Mouse (Mus musculus) thymus, postnatal 0 days (tissue): ENCODE data around the gene Tmem87b. TPM values are rescaled to one million over a fixed set of nuclear protein-coding genes. Genes with fewer than 3 reads are reported as not detected.

Source experiments
- DNase-seq: peaks from one replicate; pipeline ENCODE4 v3.0.0-alpha.2; 2015; ENCODE audit warnings: low spot score
- polyA plus RNA-seq: library from polyadenylated mRNA; unstranded; fragments of >200 nt; fragmentation: Nextera tagmentation; extraction: Ambion mirVana; gene quantifications from 2 replicates; pipeline ENCODE4 v1.2.1, GENCODE M21; 2015

Tmem87b gene
- polyA plus RNA-seq, 1 experiment from 2014 or later, result 30.6 TPM

DNA sequence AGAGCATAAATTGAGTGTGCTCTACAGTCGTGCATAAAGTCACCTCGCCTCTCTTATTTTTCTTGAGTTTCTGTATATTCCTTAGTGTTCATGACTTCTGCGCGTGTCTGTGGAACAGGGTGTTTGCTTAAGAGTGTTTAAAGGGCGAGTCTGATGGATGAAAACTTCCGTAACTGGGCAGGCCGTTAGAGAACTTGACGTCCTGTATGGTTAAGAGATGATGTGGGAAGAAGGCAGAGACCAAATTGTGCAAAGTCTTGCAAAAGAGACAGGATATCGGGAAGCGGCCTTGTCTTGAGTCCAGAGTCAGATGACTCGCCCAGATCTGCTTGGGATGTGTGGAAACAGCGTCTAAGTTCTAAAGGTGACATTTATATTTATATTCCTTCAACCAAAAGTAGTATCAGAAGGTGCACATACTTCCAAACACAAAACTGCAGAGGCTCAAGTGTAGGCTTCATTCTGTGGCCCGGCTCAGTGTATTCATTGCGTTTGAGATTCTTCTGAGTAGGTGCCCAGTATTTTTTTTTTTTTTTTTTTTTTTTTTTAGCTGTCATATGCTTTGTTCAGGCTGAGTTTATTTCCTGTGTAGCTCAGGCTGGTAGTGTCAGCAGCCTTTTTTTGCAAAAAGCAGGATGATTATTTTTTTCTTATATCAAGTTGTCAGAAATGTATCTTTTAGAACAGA, 1.2 kb downstream of the Tmem87b start:
- peak; percentile 19 for DNase-seq

DNA sequence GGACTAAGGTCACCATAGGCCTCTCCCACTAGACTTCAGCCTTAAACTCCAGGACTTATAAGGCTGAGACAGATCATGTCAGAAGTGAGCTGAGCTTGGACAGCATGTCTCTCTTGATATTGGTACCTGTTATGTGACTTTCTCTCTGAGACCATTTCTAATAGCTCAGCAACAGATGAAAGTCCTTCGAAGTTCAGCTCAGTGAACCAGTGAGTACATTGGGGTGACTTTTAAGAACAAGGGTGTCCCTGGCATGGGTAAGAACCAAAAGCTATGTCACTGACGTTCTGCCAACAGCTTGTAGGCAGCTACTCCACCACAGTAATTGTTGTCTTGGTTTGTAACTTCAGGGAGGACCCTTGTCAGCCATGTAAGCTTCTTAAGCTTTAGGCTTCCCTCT, 2.7 kb downstream of the Tmem87b start:
- DNase-seq, result no peak

DNA sequence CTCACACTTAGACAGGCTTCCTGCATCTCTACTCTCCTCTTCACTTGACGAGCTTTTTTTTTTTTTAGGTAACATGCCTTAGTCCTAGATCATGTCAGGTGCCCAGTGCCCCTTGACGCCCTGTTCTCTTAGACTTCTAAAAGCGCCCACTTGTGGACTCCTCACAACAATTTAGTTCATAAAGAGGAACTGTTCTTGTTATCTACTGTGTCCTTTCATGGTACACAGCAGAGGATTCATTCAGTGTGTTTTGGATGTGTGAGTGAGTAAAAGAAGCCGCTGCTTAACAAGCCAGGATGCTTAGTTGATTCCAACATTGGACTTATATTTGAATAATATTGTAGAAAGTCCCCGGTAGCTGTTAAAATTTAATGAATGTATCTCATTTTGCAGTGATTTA, 6.0 kb downstream of the Tmem87b start:
- DNase-seq, result no peak

DNA sequence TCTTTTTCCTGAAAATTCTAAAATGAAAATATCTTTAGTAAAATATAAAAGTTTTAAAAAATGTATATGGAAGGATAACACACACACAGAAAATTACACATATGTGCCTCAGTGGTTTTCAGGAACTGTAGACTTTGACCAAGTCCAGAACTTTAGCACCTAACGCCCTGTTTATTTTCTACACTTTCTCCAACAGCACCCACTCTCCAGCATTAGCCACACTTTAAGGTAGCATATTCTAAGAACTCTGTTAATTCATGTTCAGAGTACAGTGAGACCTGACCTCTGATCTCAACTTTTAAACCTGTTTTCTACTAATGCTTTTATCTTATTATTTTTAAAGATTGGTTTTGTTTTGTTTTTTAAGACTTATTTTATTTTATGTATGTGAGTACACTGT, 9.9 kb downstream of the Tmem87b start:
- DNase-seq, result no peak

DNA sequence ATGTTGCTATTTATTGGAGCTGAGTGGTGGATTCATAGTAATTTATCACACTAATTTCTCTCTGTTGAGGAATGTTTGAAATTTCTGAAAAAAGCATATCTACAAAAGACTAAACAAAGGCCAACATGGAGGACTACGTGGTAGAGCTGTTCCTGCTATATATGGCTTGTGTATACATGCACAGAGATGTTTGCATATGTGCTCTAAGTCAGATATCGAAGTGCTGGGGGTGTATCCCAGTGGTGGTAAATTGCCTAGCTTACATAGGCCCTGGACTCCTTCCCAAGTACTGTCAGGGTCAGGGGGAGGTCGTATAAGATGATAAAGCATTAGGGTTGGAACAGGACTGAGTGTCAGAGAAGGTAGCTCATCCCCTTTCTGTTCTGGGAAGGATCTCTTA, 14.7 kb downstream of the Tmem87b start:
- no peak for DNase-seq

DNA sequence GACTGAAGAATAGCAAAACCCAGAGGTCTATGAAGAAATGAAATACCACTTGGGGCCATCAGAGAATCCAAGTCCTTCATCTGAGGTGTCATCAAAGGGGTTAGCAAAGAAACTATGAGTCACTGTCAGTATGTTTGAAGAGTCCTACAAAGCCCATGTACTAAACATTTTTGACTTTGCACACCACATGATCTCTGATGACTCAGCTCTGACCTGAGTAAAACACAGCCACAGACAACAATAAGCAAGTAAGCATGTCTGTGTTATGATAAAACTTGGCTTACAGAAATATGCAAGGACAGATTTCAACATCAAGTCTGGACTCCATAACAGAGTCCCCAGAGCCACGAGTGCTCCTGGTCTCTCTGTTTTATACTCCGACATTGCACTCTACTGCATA, 15.1 kb downstream of the Tmem87b start:
- no peak for DNase-seq

DNA sequence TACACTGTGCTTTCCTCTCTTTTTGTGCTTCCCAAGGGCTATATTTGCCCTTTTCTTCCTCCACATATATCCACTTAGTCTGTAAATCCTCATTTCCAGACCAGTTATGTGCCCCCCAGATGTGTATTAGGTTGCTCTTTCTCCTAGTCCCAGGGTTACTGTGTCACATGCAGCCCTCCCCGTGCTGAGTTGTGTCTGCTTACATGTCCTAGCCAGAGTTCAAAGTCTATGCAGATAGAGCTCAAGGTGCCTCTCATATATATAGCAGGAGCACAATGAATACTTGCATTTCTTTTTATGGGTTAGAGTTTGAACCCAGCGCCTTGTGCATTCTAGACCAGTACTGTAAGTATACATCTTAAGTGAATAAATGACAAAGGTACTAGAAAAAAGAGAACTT, 15.5 kb downstream of the Tmem87b start:
- DNase-seq, result no peak

DNA sequence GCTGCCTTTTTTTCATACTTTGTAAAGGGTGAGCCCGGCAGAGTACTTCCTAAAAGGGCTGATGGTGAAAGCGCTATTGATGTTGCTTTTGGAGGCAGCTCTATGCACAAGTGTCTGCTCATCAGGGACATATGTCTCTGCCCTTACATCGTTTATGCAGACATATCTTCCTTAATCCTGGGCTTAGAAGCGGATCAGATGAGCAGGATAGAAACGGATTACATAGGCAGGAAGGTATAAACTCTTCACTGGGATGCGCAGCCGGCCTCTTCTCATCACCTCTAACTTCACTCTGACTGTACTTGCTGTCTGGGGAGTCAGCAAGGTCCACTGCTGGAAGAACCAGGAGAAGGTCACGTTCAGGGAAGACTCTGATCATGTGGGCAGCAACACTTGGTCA, 19.6 kb downstream of the Tmem87b start:
- DNase-seq, result no peak

DNA sequence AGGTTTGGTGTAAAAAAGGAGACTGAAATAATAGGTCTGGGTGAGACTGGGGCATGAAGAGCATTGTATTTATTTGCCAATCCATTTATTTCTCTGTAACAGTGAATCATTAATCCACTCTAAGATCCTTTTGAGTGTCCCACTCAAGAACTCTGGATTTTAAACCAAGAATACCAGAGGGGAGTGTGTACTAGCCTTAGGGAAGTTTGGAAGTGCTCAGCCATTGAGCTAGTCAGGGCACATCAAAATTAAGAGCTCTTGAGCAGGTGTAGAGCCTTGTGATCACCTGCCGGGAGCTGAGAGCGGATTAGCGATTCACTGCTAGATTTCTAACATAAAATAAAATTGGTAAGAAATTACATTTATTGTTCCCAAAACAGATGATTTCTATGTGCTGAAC, 20.7 kb downstream of the Tmem87b start:
- DNase-seq, result no peak

DNA sequence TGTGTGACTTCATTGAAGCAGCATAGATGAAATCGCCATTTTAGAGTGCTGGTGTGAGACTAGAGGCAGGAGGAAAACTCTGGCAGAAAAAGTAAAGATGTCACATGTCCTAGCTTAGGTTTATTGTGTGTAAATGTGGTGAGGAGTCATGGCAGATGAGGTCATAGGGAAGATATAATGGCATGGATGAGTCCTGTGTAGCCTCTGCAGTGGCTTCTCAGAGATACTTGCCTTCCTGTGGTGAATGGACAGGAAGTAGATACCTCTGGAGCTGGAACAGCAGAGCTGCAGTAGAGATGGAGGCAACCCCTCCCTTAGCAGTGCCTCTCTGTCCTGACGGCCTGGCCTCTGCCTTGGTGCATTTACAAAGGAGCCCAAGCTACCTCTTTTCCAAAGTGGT, 21.6 kb downstream of the Tmem87b start:
- no peak for DNase-seq

DNA sequence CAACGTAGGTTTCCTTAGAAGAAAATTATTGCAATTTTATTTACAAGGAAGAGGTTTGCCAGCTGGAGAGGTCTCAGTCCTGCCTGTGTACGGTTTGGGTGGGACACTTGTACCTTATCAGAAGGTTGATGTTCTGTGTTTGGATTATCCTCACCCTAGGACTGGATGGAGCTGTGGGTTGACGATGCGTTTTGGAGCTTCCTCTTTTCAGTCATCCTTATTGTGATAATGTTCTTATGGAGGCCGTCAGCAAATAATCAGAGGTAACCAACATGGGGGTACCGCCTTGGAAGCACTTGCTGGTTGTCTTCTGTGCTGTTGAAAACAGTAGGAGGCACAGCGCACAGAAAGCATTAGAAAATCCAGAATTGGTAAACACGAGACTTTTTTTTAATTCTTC, 24.5 kb downstream of the Tmem87b start:
- DNase-seq, result no peak

DNA sequence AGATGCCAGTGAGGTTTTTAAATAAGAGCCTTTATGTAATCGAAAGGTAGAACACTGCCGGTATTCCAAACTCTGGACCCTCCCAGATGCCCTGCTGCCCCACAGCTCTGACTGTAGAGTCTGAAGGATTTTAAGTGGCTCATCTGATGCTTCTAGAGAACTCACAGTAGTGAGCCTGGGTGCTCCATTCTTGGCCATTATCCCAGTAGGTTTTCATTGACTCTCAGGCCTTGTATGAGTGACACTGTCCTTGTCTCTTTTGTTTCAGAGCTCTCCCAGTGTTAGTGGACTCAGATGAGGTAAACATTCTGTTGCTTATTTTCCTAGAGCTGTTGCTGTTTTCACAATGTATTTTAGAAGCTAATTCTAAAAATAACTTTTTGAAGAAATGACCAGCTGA, 32.1 kb downstream of the Tmem87b start:
- no peak for DNase-seq

DNA sequence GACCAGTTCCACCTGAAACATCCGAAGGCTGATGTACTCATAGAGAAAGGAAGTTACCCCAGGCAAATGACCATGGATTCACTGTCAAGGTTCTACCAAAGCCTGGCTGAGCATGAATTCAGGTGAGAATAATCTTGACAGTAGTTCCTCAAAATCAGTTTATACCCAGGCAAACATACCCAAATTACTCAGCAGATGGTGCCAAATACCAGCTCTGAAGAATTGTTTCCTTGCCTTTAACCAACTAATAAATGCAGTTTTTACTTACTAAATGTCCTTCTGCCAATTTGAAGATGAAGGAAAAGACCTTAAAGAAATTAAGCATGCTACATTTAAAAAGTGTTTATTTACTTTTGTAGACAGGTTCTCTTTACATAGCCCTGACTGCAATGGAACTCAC, 38.8 kb downstream of the Tmem87b start:
- DNase-seq, result no peak

DNA sequence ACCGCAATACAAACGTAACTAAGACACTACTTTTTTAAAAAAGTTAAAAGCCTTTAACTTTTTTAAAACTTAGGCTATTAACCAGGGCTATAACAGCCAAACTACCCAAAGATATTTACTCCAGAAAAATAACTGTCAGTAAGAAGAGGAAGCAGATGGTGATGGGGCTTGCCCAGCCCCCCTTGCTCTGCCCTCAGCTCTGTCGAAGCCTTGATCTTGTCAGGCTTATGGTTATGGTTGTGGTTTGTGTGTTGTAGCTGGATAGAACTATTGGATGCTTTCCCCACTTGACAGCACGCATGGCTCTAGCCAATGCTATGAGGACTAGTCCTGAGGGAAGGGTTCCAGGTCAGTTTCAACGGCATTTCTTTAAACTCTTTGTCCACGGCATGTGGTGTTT, 41.0 kb downstream of the Tmem87b start:
- DNase-seq, result no peak

DNA sequence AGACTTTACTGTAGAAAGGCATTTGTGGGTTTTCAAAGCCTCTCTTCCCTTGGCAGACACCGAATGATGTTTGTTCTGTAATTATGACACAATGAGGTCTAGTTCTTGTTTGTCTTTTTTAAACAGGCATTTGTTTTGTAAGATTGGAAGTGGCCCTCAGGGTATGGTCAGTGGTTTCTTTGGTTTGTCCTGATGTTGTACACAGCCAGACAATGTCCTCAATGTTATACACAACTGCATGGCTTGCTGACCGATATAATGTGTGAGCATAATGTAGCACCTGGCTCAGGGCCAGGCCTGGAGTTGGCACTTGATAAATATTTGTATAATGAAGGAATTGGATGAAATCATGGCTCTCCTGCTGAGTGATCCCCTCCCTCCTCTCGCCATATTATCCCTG, 41.9 kb downstream of the Tmem87b start:
- no peak for DNase-seq

DNA sequence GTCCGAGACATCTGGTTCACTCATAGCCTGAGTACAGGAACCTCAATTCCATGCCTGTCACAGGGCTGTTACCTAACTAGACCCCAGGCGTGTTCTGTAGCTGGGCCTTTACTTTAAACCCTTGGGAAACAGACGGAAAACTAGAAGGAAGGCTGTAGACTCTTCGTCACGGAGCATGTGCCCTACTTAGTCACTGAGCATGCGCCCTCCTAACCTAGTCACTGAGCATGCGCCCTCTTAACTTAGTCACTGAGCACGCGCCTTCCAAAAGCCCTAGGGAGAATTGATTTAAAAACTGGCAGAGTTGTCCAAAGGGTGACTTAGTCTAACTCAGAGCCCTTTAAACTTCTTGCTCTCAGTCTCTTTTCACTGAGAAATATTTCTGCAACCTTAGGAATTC, 44.7 kb downstream of the Tmem87b start, which contains the start of gene Fbln7:
Gene Fbln7 (plus strand): TSS at position 346 of the 400 bp plus-strand sequence.
- no peak for DNase-seq

DNA sequence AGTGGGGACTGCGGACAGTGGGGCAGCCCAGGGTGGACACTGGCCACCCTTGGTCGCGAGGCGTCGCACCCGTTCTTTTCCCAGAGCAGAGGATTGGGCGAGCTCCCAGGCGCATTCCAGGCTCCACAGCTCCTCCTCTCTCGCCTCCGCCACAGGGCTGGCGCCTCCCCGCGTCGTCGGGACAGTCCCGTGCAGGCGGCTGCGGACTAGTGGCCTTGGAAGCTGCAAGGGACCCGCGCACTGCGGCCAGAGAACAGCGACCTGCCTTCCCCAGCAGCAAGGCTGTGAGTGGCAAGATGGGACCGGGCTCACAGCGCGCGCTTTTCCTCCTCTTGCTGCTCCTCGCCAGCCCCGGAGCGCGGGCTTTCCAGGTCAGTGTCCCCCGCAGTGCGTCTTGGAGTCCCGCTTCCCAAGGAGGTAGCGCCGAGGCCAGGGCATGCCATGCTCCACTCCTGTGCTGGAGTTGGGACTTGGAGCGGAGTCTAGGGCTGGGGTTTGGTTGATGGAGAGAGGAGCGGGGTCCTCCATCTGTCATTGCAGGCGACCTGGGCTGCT, 45.9 kb downstream of the Tmem87b start:
- no peak for DNase-seq

DNA sequence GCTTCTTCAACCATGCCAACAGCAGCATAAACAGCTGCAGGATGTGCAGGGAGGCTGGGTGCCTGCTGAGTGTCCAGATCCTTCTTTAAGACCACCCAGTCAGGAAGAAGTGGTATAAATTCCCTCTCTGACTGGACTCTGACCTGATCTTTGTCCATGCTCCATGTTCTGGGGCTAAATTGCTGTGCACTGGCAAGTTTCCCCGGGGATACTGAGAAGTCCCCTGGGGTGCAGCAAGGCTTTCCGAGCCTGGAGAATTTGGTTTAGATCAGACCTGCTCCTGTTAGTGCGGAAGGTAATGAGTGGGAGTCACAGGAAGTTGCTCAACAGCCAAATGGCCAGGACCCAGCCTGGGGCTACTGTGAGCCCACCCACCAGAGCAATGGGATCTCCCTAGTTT, 47.1 kb downstream of the Tmem87b start:
- DNase-seq, result no peak

DNA sequence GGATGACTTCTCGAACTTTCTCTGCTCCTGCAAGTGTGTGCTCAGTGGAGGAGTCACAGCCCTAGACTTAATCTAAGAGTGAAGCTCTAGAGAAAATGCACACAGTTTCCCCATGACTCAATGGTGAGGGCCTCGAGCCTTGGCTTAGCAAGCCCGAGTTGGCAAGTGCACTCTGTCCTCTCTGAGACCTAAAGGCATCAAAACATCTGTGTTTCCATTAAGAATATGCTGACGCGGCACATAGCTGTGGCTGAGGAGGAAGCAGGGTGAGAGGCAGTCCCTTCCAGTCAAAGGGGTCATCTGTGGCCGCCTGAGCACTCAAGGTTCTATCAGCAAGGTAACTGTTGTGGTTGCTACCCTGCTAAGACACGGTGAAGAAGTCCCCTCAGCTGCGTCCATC, 53.7 kb downstream of the Tmem87b start:
- DNase-seq, result no peak

DNA sequence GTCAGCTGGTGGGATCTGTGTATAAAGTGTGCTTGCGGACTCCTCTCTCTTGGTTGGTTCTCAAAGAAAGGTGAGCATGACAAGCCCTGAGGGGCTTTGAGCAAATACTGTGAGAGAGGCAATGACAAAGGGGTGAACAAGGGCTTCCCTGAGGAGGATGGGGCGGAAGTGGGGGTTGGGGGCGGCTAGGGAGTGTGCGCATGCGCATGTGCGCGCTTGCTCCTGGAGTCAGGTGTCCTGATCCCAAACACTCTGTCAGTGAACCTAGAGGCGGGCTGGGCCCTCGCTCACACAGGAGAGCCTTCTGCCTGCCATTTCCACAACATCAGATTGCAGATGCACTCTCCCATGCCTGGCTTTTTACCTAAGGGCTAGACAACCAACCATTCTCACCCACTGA, 54.3 kb downstream of the Tmem87b start:
- DNase-seq, result no peak

DNA sequence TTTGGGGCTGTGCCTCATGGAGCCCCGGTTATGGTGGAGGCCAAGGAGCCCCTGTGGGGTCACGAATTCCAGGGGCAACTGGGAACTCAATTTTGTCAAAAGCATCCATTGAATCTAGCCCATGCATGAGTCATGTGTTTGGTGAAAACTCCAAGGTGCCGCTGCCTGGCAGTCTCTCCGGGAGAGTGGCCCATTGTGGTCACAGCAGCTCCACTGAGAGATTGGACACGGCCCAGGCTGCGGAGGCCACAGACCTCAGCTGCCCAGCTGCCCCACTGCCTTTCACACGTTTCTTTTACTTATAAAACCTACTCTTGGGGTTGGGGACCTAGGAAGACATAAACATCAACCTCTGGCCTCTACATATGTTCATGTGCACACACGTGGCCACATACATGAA, 57.6 kb downstream of the Tmem87b start:
- no peak for DNase-seq

DNA sequence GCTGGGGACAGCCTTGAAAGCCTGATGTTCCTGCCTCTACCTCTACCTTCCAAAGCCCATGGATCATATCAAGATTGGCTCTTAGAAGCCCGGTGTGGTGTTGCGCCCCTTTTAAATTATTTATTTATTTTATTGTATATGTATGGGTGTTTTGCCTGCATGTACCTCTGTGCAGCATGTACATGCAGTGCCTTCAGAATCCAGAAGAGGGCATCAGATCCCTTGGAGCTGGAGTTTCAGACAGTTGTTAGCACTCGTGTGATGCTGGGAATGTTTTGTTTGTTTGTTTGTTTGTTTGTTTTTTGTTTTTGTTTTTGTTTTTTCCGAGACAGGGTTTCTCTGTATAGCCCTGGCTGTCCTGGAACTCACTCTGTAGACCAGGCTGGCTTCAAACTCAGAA, 63.3 kb downstream of the Tmem87b start:
- DNase-seq, result peak; percentile 12

DNA sequence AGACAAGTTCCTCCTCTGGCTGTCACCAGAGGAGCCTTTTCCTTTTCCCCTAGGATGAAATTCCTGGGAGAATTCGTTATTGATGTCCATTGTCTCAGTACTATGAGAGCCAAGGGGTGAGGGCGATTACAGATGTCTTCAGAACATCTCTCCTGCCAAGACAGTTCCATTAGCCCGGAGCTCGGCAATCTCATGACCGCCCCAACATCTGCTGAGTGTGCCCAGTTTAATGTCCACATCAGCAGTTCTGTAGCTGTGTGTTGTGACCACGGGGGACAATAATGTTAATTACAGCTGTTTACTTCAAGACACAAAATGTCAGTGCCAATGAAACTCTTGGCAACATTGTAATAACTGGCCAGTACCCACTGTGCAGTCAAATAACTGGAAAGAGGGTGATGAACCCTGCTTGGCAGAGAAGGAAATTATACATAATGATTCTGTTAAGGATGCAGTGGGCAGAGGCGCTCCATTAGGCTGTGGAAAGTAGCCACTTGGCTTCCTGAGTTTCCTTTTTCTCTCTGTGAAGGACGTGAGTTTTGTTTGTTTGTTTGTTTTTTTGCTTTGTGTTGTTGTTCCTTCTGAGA, 67.4 kb downstream of the Tmem87b start:
- no peak for DNase-seq
